In genomic region chr11:97766154-97766881, GRCm38 (mm10) we compare ENCODE assay signal across 8 mouse cellular contexts. TPM values are rescaled to one million over a fixed set of nuclear protein-coding genes. Genes with fewer than 3 reads are reported as not detected.
DNase-seq lines count a peak whose midpoint lies in the region; ATAC-seq and TF ChIP-seq lines count a peak whose summit lies in the region.

Gene Cwc25, minus strand, starts transcription at chr11:97766556.

- TF ChIP-seq CTCF in ES-Bruce4 (IDR thresholded peaks at IDR 0.05; ENCODE audit: low read depth, low read length) = no peak
- TF ChIP-seq CTCF in liver, postnatal 0 days (IDR thresholded peaks at IDR 0.05; ENCODE audit: low read depth) = no peak

- ATAC-seq in cerebellum, adult (ENCODE audit: insufficient number of reproducible peaks, low FRiP score, low TSS enrichment) = peak; percentile 87
- ATAC-seq in forebrain, embryonic 13.5 days = peak; percentile 96
- ATAC-seq in liver, postnatal 0 days = peak; percentile 98
- ATAC-seq in neural tube, embryonic 14.5 days (ENCODE audit: low read depth) = peak; percentile 93

- H3K9ac ChIP-seq in ES-Bruce4 (ENCODE audit: low read depth, poor library complexity, severe bottlenecking) = peak within 1 kb of the TSS; percentile 83
- H3K9ac ChIP-seq in forebrain, embryonic 13.5 days = peak within 1 kb of the TSS; percentile 94
- peak within 1 kb of the TSS; percentile 97 for H3K9ac ChIP-seq in liver, postnatal 0 days (replicated peaks)
- peak within 1 kb of the TSS; percentile 83 for H3K9ac ChIP-seq in neural tube, embryonic 14.5 days (replicated peaks; ENCODE audit: low read depth, low read length)

- H3K27me3 ChIP-seq in ES-Bruce4 (ENCODE audit: control insufficient read depth, insufficient read depth, low read length, poor library complexity, severe bottlenecking) = no peaks in the 10 kb centered on the region
- H3K27me3 ChIP-seq in forebrain, embryonic 13.5 days = no peaks in the 10 kb centered on the region
- H3K27me3 ChIP-seq in liver, postnatal 0 days (ENCODE audit: insufficient read depth, low read length) = no peaks in the 10 kb centered on the region
- no peaks in the 10 kb centered on the region for H3K27me3 ChIP-seq in neural tube, embryonic 14.5 days (ENCODE audit: control insufficient read depth, insufficient read depth, low read length)

- intact Hi-C loops in heart, postnatal 10 days (cut with DNase I) = no loop called here

- no peaks in the 10 kb centered on the region for H3K9me3 ChIP-seq in ES-Bruce4 (replicated peaks; ENCODE audit: control insufficient read depth, insufficient read depth, low read length, poor library complexity, severe bottlenecking)
- no peaks in the 10 kb centered on the region for H3K9me3 ChIP-seq in forebrain, embryonic 13.5 days (replicated peaks)
- H3K9me3 ChIP-seq in liver, postnatal 0 days (ENCODE audit: low read length) = no peaks in the 10 kb centered on the region
- no peaks in the 10 kb centered on the region for H3K9me3 ChIP-seq in neural tube, embryonic 14.5 days (ENCODE audit: control insufficient read depth, low read length)

- H3K4me2 ChIP-seq in forebrain, embryonic 13.5 days = peak within 1 kb of the TSS; percentile 92
- H3K4me2 ChIP-seq in liver, postnatal 0 days (ENCODE audit: low read depth, low read length) = peak within 1 kb of the TSS; percentile 94
- peak within 1 kb of the TSS; percentile 80 for H3K4me2 ChIP-seq in neural tube, embryonic 14.5 days (ENCODE audit: low read depth, low read length)

- peak within 1 kb of the TSS; percentile 96 for H3K4me3 ChIP-seq in ES-Bruce4 (ENCODE audit: low read depth, low read length)
- H3K4me3 ChIP-seq in forebrain, embryonic 13.5 days = peak within 1 kb of the TSS; percentile 95
- H3K4me3 ChIP-seq in liver, postnatal 0 days (ENCODE audit: low read depth, low read length) = peak within 1 kb of the TSS; percentile 94
- peak within 1 kb of the TSS; percentile 73 for H3K4me3 ChIP-seq in neural tube, embryonic 14.5 days (ENCODE audit: low read depth, low read length)

- WGBS in forebrain, embryonic 13.5 days = under 1% methylated on average over 38 of the region's 38 CpGs
- 1% methylated on average over 38 of the region's 38 CpGs for WGBS in large intestine, adult 2 months
- WGBS in liver, postnatal 0 days (ENCODE audit: insufficient replicate concordance) = under 1% methylated on average over 38 of the region's 38 CpGs
- under 1% methylated on average over 38 of the region's 38 CpGs for WGBS in neural tube, embryonic 14.5 days

- TF ChIP-seq EP300 in ES-Bruce4 (IDR thresholded peaks at IDR 0.05; ENCODE audit: insufficient read depth, low read depth, low read length) = peak; percentile 51; the same call in 1 of the 2 replicates
- TF ChIP-seq EP300 in liver, postnatal 0 days (IDR thresholded peaks at IDR 0.05; ENCODE audit: low read depth) = peak; percentile 51; the same call in 1 of the 2 replicates

- DNase-seq in heart, postnatal 10 days = peak; percentile 97 to 98
- DNase-seq in large intestine, adult 2 months (ENCODE audit: low read depth, low spot score) = peak; percentile 82
- DNase-seq in liver, postnatal 0 days = peak; percentile 96
- DNase-seq in testis, postnatal 10 days (ENCODE audit: low spot score) = peak; percentile 95

- H3K27ac ChIP-seq in ES-Bruce4 (ENCODE audit: insufficient read depth, low read length) = peak within 1 kb of the TSS; percentile 52
- H3K27ac ChIP-seq in forebrain, embryonic 13.5 days = peak within 1 kb of the TSS; percentile 83
- H3K27ac ChIP-seq in liver, postnatal 0 days (ENCODE audit: low read depth) = peak within 1 kb of the TSS; percentile 91
- peak within 1 kb of the TSS; percentile 86 for H3K27ac ChIP-seq in neural tube, embryonic 14.5 days (ENCODE audit: low read depth, low read length)

- peaks cover 2% of the 10 kb centered on the region for H3K4me1 ChIP-seq in ES-Bruce4 (ENCODE audit: control insufficient read depth, insufficient read depth, low read length)
- H3K4me1 ChIP-seq in forebrain, embryonic 13.5 days = peaks cover 20% of the 10 kb centered on the region
- peaks cover 13% of the 10 kb centered on the region; the same call in 1 of the 2 replicates for H3K4me1 ChIP-seq in liver, postnatal 0 days (ENCODE audit: insufficient read depth)
- H3K4me1 ChIP-seq in neural tube, embryonic 14.5 days (ENCODE audit: control insufficient read depth, insufficient read depth, low read length) = peaks cover 9% of the 10 kb centered on the region

- peak; percentile 83 for TF ChIP-seq POLR2A in ES-Bruce4 (IDR thresholded peaks at IDR 0.05; ENCODE audit: insufficient read depth, low read length)

- peaks cover 7% of the 10 kb centered on the region; the same call in 1 of the 2 replicates for H3K36me3 ChIP-seq in ES-Bruce4 (ENCODE audit: control insufficient read depth, insufficient read depth, low read length, poor library complexity, severe bottlenecking)
- peaks cover 26% of the 10 kb centered on the region for H3K36me3 ChIP-seq in forebrain, embryonic 13.5 days (ENCODE audit: poor library complexity, severe bottlenecking)
- peaks cover 19% of the 10 kb centered on the region for H3K36me3 ChIP-seq in liver, postnatal 0 days (replicated peaks; ENCODE audit: insufficient read depth, low read length)
- H3K36me3 ChIP-seq in neural tube, embryonic 14.5 days (ENCODE audit: control insufficient read depth, insufficient read depth, low read length) = no peaks in the 10 kb centered on the region

RNA-seq across cellular contexts. Expression of gene Cwc25, which starts in this region (rescaled TPM):
- 14.5 and 16.9 TPM in 2 replicates for polyA plus RNA-seq in ES-Bruce4 (2011; ENCODE audit: insufficient read depth, insufficient read length, low read depth, missing spikeins)
- polyA plus RNA-seq in forebrain, embryonic 13.5 days (2015; fragmentation: Nextera tagmentation; extraction: Ambion mirVana) = 18.0 and 20.1 TPM in 2 replicates
- 10 to 100 TPM; 10.8 to 11.8 TPM for total RNA-seq in heart, postnatal 10 days (2021)
- polyA plus RNA-seq in large intestine, adult 2 months (2012; rRNA removed) = 5.1 and 7.0 TPM in 2 replicates
- 5.5 and 5.8 TPM in 2 replicates for polyA plus RNA-seq in liver, postnatal 0 days (2015; fragmentation: Nextera tagmentation; extraction: Ambion mirVana)
- 13.8 and 13.9 TPM in 2 replicates for polyA plus RNA-seq in neural tube, embryonic 14.5 days (2014; fragmentation: Nextera tagmentation; extraction: Ambion mirVana)

Comparison
In these comparisons a context has a peak if more than half of its experiments do, and no peak if none do; other contexts are left out.
1. Peak in every context shown above with its lines: DNase-seq, ATAC-seq, H3K4me3 ChIP-seq and H3K27ac ChIP-seq.